In the genomic region with DNA sequence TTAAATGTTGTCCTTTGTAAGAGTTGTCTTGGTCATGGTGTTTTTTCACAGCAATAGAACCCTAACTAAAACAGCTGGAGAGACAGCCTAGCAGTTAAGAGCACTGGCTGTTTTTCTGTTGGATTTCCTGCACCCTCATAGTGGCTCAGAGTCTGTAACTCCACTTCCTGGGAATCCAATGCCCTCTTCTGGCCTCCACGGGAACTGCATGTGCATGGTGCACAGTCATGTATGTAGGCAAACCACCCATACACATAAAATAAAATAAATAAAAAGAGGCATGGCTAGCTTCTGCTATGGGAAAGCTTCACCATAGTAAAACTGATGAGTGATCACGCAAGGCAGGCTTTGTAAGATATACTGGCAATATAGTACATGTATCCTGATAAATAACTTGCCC, we compare ENCODE assay signal across 9 mouse cellular contexts. TPM values are rescaled to one million over a fixed set of nuclear protein-coding genes. Genes with fewer than 3 reads are reported as not detected.
A peak's percentile ranks its signal among the peaks of the same experiment; 100 is the strongest.
DNase-seq lines count a peak whose midpoint lies in the region; ATAC-seq and TF ChIP-seq lines count a peak whose summit lies in the region.
"Had no signal": no experiment of that assay in that cellular context is flagged by ENCODE, and none has a peak within 500 bp of the region (broad histone marks: within the 10 kb centered on the region; RNA-seq: fewer than 3 reads in every experiment).

No protein-coding gene starts in this region.

- no peak for ATAC-seq in heart, embryonic 13.5 days (ENCODE audit: extremely low read depth, insufficient number of reproducible peaks, low FRiP score, low TSS enrichment)

- no peak overlapping the region for H3K4me3 ChIP-seq in heart, embryonic 13.5 days
- no peak overlapping the region for H3K4me3 ChIP-seq in heart, embryonic 10.5 days
- no peak overlapping the region for H3K4me3 ChIP-seq in embryonic fibroblast, embryonic 13.5 days (ENCODE audit: insufficient read depth, low read length)
- H3K4me3 ChIP-seq: limb, embryonic 15.5 days had no signal

- no peak for TF ChIP-seq POLR2A in embryonic fibroblast, embryonic 13.5 days (IDR thresholded peaks at IDR 0.05; ENCODE audit: low read depth, low read length)

- H3K27me3 ChIP-seq in heart, embryonic 13.5 days (replicated peaks) = peaks cover 9% of the 10 kb centered on the region; the same call in 1 of the 2 replicates
- H3K27me3 ChIP-seq in heart, embryonic 10.5 days (ENCODE audit: insufficient read depth, poor library complexity, severe bottlenecking) = peaks cover 18% of the 10 kb centered on the region; the same call in 1 of the 2 replicates
- H3K27me3 ChIP-seq: limb, embryonic 15.5 days had no signal

- no peak overlapping the region for H3K9ac ChIP-seq in heart, embryonic 13.5 days
- H3K9ac ChIP-seq: limb, embryonic 15.5 days had no signal

- WGBS in heart, embryonic 13.5 days = 52% methylated on average over 2 of the region's 2 CpGs
- WGBS in heart, embryonic 10.5 days = 56% methylated on average over 2 of the region's 2 CpGs

- no peaks in the 10 kb centered on the region for H3K9me3 ChIP-seq in heart, embryonic 13.5 days
- H3K9me3 ChIP-seq in heart, embryonic 10.5 days = no peaks in the 10 kb centered on the region
- H3K9me3 ChIP-seq: limb, embryonic 15.5 days had no signal

- peaks cover 28% of the 10 kb centered on the region for H3K4me1 ChIP-seq in heart, embryonic 13.5 days
- H3K4me1 ChIP-seq in heart, embryonic 10.5 days = peaks cover 27% of the 10 kb centered on the region
- no peaks in the 10 kb centered on the region for H3K4me1 ChIP-seq in embryonic fibroblast, embryonic 13.5 days (ENCODE audit: control insufficient read depth, insufficient read depth, low read length)

- DNase-seq in heart, embryonic 10.5 days (ENCODE audit: low spot score) = no peak
- DNase-seq in A20 (ENCODE audit: low read depth, low spot score) (peak; percentile 81), MN1 (ENCODE audit: low spot score) (peak; percentile 45)
- peak; percentile 77 for DNase-seq in lung, postnatal 10 days
- peak; percentile 78 for DNase-seq in testis, postnatal 10 days (ENCODE audit: low spot score)
- DNase-seq in neural tube, embryonic 10.5 days (ENCODE audit: extremely low spot score, low spot score) = no peak

- TF ChIP-seq CTCF in embryonic fibroblast, embryonic 13.5 days (IDR thresholded peaks at IDR 0.05; ENCODE audit: borderline replicate concordance, insufficient read depth, low read length) = peak; percentile 39; the same call in 1 of the 2 replicates

- no peak overlapping the region for H3K4me2 ChIP-seq in heart, embryonic 13.5 days
- H3K4me2 ChIP-seq: limb, embryonic 15.5 days had no signal

- H3K27ac ChIP-seq in heart, embryonic 13.5 days (replicated peaks) = 0 out of 2 replicates have a peak overlapping the region, but pooled peaks have one; percentile 68
- no peak overlapping the region for H3K27ac ChIP-seq in heart, embryonic 10.5 days
- no peak overlapping the region for H3K27ac ChIP-seq in embryonic fibroblast, embryonic 13.5 days (ENCODE audit: insufficient read depth, low read length)
- H3K27ac ChIP-seq: limb, embryonic 15.5 days had no signal

- no peaks in the 10 kb centered on the region for H3K36me3 ChIP-seq in heart, embryonic 13.5 days
- no peaks in the 10 kb centered on the region for H3K36me3 ChIP-seq in heart, embryonic 10.5 days
- H3K36me3 ChIP-seq: limb, embryonic 15.5 days had no signal

RNA-seq across cellular contexts. Expression of gene Tbc1d22a, which starts 9.0 kb away (rescaled TPM):
- polyA plus RNA-seq in heart, embryonic 13.5 days (2015; fragmentation: Nextera tagmentation; extraction: Ambion mirVana) = 8.8 and 9.1 TPM in 2 replicates
- 9.5 and 11.6 TPM in 2 replicates for polyA plus RNA-seq in heart, embryonic 10.5 days (2016; fragmentation: Nextera tagmentation; extraction: Ambion mirVana)
- 11.4 and 12.8 TPM in 2 replicates for polyA plus RNA-seq in embryonic fibroblast, embryonic 13.5 days (2011; ENCODE audit: insufficient read length, low read depth, missing spikeins)

RNA-seq across cellular contexts. Expression of gene Cerk, which starts 19.4 kb away (rescaled TPM):
- 12.4 and 13.2 TPM in 2 replicates for polyA plus RNA-seq in heart, embryonic 13.5 days (2015; fragmentation: Nextera tagmentation; extraction: Ambion mirVana)
- polyA plus RNA-seq in heart, embryonic 10.5 days (2016; fragmentation: Nextera tagmentation; extraction: Ambion mirVana) = 8.3 and 10.3 TPM in 2 replicates
- 9.6 and 10.7 TPM in 2 replicates for polyA plus RNA-seq in embryonic fibroblast, embryonic 13.5 days (2011; ENCODE audit: insufficient read length, low read depth, missing spikeins)

Comparison
In these comparisons a context has a peak if more than half of its experiments do, and no peak if none do; other contexts are left out.
1. DNase-seq: peak in A20 (single experiment), MN1 (single experiment), lung, postnatal 10 days (single experiment) and testis, postnatal 10 days (single experiment); none in heart, embryonic 10.5 days (single experiment) and neural tube, embryonic 10.5 days (single experiment).